Mouse (Mus musculus) cerebellum, adult 2 months (tissue): ENCODE measurements at regions not wholly inside any gene's neighbourhood (a gene's known extent, or its start where the extent isn't known, plus 50 kb on each side); places are given as distances from the start of the nearest gene placed in this dataset.

Experiments
- CTCF ChIP-seq: fragments of 200-500 bp; IDR thresholded peaks from 2 replicates; pipeline ENCODE4 v1.5.1; 2011; ENCODE audit warnings: low read depth, mild to moderate bottlenecking, control low read depth, low read length, moderate library complexity, borderline replicate concordance; ENCODE audit not compliant: insufficient read depth
- POLR2A ChIP-seq: fragments of 200-500 bp; IDR thresholded peaks from 2 replicates; pipeline ENCODE4 v1.6.1; 2011; ENCODE audit warnings: low read length, control low read depth, borderline replicate concordance; ENCODE audit not compliant: insufficient read depth

GRCm38 (mm10) chr5:54348820-54349596 lies 350.7 kb downstream of the Stim2 start:
- no peak for TF ChIP-seq CTCF
- TF ChIP-seq POLR2A, result no peak
